Mouse (Mus musculus): ENCODE measurements around the gene 1700016H13Rik. TPM values are rescaled to one million over a fixed set of nuclear protein-coding genes. Genes with fewer than 3 reads are reported as not detected.
A peak's percentile ranks its signal among the peaks of the same experiment; 100 is the strongest.

The 1700016H13Rik gene
- polyA plus RNA-seq, 2 experiments, result not detected

- Histone ChIP-seq H3K4me2 (ENCODE audit: low read depth) (no peak overlapping the region), H3K27me3 (ENCODE audit: control insufficient read depth, insufficient read depth, low read length) (no peaks in the 10 kb centered on the region), H3K9me3 (ENCODE audit: control insufficient read depth, low read length) (no peaks in the 10 kb centered on the region), H3K4me1 (replicated peaks; ENCODE audit: control insufficient read depth in 2 of 2, insufficient read depth in 2 of 2, low read length in 1 of 2) (no peaks in the 10 kb centered on the region), H3K9ac (replicated peaks) (no peak overlapping the region), H3K4me3 (ENCODE audit: insufficient read depth in 1 of 2, low read depth in 2 of 2, low read length in 2 of 2) (no peak overlapping the region), H3K27ac (no peak overlapping the region), H3K36me3 (replicated peaks; ENCODE audit: control insufficient read depth, insufficient read depth, low read depth) (no peaks in the 10 kb centered on the region)
- 22% methylated on average over 3 of the region's 3 CpGs for WGBS (ENCODE audit: insufficient replicate concordance)
- TF ChIP-seq CTCF (IDR thresholded peaks at IDR 0.05; ENCODE audit: low read depth) (peak; percentile 61), EP300 (IDR thresholded peaks at IDR 0.05; ENCODE audit: low read depth) (no peak)
- DNase-seq (ENCODE audit: low read depth in 3 of 3, low spot score in 3 of 3) (peak; percentile 26 to 41 (median 26)), ATAC-seq (ENCODE audit: insufficient read depth) (no peak)
Measured at GRCm38 (mm10) chr5:103659571-103659970, 3.8 kb upstream of the 1700016H13Rik start.

- no peaks in the 10 kb centered on the region for H3K36me3 ChIP-seq (replicated peaks; ENCODE audit: control insufficient read depth, insufficient read depth, low read depth)
- DNase-seq (ENCODE audit: low read depth in 3 of 3, low spot score in 3 of 3) (no peak), ATAC-seq (ENCODE audit: insufficient read depth) (no peak)
- no peaks in the 10 kb centered on the region for H3K4me1 ChIP-seq (replicated peaks; ENCODE audit: control insufficient read depth in 2 of 2, insufficient read depth in 2 of 2, low read length in 1 of 2)
- 47% methylated on average over 5 of the region's 5 CpGs for WGBS (ENCODE audit: insufficient replicate concordance)
- H3K27me3 ChIP-seq (ENCODE audit: control insufficient read depth, insufficient read depth, low read length), result no peaks in the 10 kb centered on the region
- H3K4me2 ChIP-seq (ENCODE audit: low read depth), result no peak overlapping the region
- H3K9ac ChIP-seq (replicated peaks), result no peak overlapping the region
- H3K27ac ChIP-seq, result no peak overlapping the region
- H3K9me3 ChIP-seq (ENCODE audit: control insufficient read depth, low read length), result no peaks in the 10 kb centered on the region
- H3K4me3 ChIP-seq (ENCODE audit: insufficient read depth in 1 of 2, low read depth in 2 of 2, low read length in 2 of 2), result no peak overlapping the region
- TF ChIP-seq EP300 (IDR thresholded peaks at IDR 0.05; ENCODE audit: low read depth) (no peak), CTCF (IDR thresholded peaks at IDR 0.05; ENCODE audit: low read depth) (peak; percentile 46)
Measured at GRCm38 (mm10) chr5:103658921-103659320, 3.1 kb upstream of the 1700016H13Rik start.

- H3K9me3 ChIP-seq (ENCODE audit: control insufficient read depth, low read length), result no peaks in the 10 kb centered on the region
- no peak for DNase-seq (ENCODE audit: low read depth in 3 of 3, low spot score in 3 of 3)
- no peaks in the 10 kb centered on the region for H3K27me3 ChIP-seq (ENCODE audit: control insufficient read depth, insufficient read depth, low read length)
- TF ChIP-seq EP300 (IDR thresholded peaks at IDR 0.05; ENCODE audit: low read depth) (no peak), CTCF (IDR thresholded peaks at IDR 0.05; ENCODE audit: low read depth) (no peak)
- 63% methylated on average over 4 of the region's 4 CpGs for WGBS (ENCODE audit: insufficient replicate concordance)
- no peak overlapping the region for H3K27ac ChIP-seq
- H3K4me1 ChIP-seq (replicated peaks; ENCODE audit: control insufficient read depth in 2 of 2, insufficient read depth in 2 of 2, low read length in 1 of 2), result no peaks in the 10 kb centered on the region
- H3K4me2 ChIP-seq (ENCODE audit: low read depth), result peak overlapping the region; percentile 85
- no peak overlapping the region for H3K9ac ChIP-seq (replicated peaks)
- ATAC-seq (ENCODE audit: insufficient read depth), result no peak
- H3K4me3 ChIP-seq (ENCODE audit: insufficient read depth in 1 of 2, low read depth in 2 of 2, low read length in 2 of 2), result no peak overlapping the region
- no peaks in the 10 kb centered on the region for H3K36me3 ChIP-seq (replicated peaks; ENCODE audit: control insufficient read depth, insufficient read depth, low read depth)
Measured at GRCm38 (mm10) chr5:103654780-103655179, 1.0 kb downstream of the 1700016H13Rik start.

GRCm38 (mm10) chr5:103654225-103654624 is 1.6 kb downstream of the 1700016H13Rik start:
- Histone ChIP-seq H3K27me3 (ENCODE audit: control insufficient read depth, insufficient read depth, low read length) (no peaks in the 10 kb centered on the region), H3K4me3 (ENCODE audit: insufficient read depth in 1 of 2, low read depth in 2 of 2, low read length in 2 of 2) (no peak overlapping the region), H3K27ac (no peak overlapping the region), H3K4me1 (replicated peaks; ENCODE audit: control insufficient read depth in 2 of 2, insufficient read depth in 2 of 2, low read length in 1 of 2) (no peaks in the 10 kb centered on the region), H3K4me2 (ENCODE audit: low read depth) (no peak overlapping the region), H3K9ac (replicated peaks) (no peak overlapping the region), H3K9me3 (ENCODE audit: control insufficient read depth, low read length) (no peaks in the 10 kb centered on the region), H3K36me3 (replicated peaks; ENCODE audit: control insufficient read depth, insufficient read depth, low read depth) (no peaks in the 10 kb centered on the region)
- TF ChIP-seq EP300 (IDR thresholded peaks at IDR 0.05; ENCODE audit: low read depth), result no peak
- TF ChIP-seq CTCF (IDR thresholded peaks at IDR 0.05; ENCODE audit: low read depth), result peak; percentile 73
- DNase-seq (ENCODE audit: low read depth in 3 of 3, low spot score in 3 of 3), result peak; percentile 41 to 59 (median 46)
- ATAC-seq (ENCODE audit: insufficient read depth), result no peak
- WGBS (ENCODE audit: insufficient replicate concordance), result 19% methylated on average over 6 of the region's 6 CpGs

GRCm38 (mm10) chr5:103647320-103647719 is 8.5 kb downstream of the 1700016H13Rik start:
- H3K36me3 ChIP-seq (replicated peaks; ENCODE audit: control insufficient read depth, insufficient read depth, low read depth), result no peaks in the 10 kb centered on the region
- TF ChIP-seq CTCF (IDR thresholded peaks at IDR 0.05; ENCODE audit: low read depth) (no peak), EP300 (IDR thresholded peaks at IDR 0.05; ENCODE audit: low read depth) (no peak)
- 56% methylated on average over 3 of the region's 3 CpGs for WGBS (ENCODE audit: insufficient replicate concordance)
- no peak overlapping the region for H3K4me3 ChIP-seq (ENCODE audit: insufficient read depth in 1 of 2, low read depth in 2 of 2, low read length in 2 of 2)
- no peaks in the 10 kb centered on the region for H3K27me3 ChIP-seq (ENCODE audit: control insufficient read depth, insufficient read depth, low read length)
- ATAC-seq (ENCODE audit: insufficient read depth) (no peak), DNase-seq (ENCODE audit: low read depth in 3 of 3, low spot score in 3 of 3) (no peak)
- H3K9me3 ChIP-seq (ENCODE audit: control insufficient read depth, low read length), result no peaks in the 10 kb centered on the region
- H3K9ac ChIP-seq (replicated peaks), result no peak overlapping the region
- H3K4me2 ChIP-seq (ENCODE audit: low read depth), result no peak overlapping the region
- no peak overlapping the region for H3K27ac ChIP-seq
- H3K4me1 ChIP-seq (replicated peaks; ENCODE audit: control insufficient read depth in 2 of 2, insufficient read depth in 2 of 2, low read length in 1 of 2), result no peaks in the 10 kb centered on the region; a peak in 1 of 4 replicates

Data from liver, embryonic 14.5 days (tissue).